Mouse (Mus musculus) urinary bladder, postnatal 36 days (tissue): ENCODE data around the gene Ece2.

Experiments used
- DNase-seq, 2 experiments: peaks; one replicate each; pipeline ENCODE4 v3.0.0; 2022; ENCODE audit warnings: low spot score in 2 of 2, mixed read lengths in 1 of 2

Gene Ece2

GRCm38 (mm10) chr16:20629731-20630634, at the start of gene Ece2:
TSS of gene Ece2 (plus strand) at chr16:20629828.
- DNase-seq = no peak

- DNase-seq = no peak
Observed at GRCm38 (mm10) chr16:20589366-20589938, 40.2 kb upstream of the Ece2 start, which contains the start of gene Vwa5b2. TSS of gene Vwa5b2 (plus strand) at chr16:20589471.

GRCm38 (mm10) chr16:20589939-20590679, 39.5 kb upstream of the Ece2 start:
- DNase-seq = no peak

GRCm38 (mm10) chr16:20590680-20591038, 39.0 kb upstream of the Ece2 start:
- DNase-seq = no peak

- DNase-seq = no peak
Observed at GRCm38 (mm10) chr16:20591076-20591705, 38.4 kb upstream of the Ece2 start.

- DNase-seq = no peak
Observed at GRCm38 (mm10) chr16:20595060-20595673, 34.5 kb upstream of the Ece2 start.

- no peak for DNase-seq
Observed at GRCm38 (mm10) chr16:20595737-20596136, 33.9 kb upstream of the Ece2 start.

GRCm38 (mm10) chr16:20596687-20597441, 32.8 kb upstream of the Ece2 start:
- DNase-seq = no peak

- no peak for DNase-seq
Observed at GRCm38 (mm10) chr16:20600511-20600910, 29.1 kb upstream of the Ece2 start.

- no peak for DNase-seq
Observed at GRCm38 (mm10) chr16:20604705-20605104, 24.9 kb upstream of the Ece2 start.

GRCm38 (mm10) chr16:20610501-20611356, 18.9 kb upstream of the Ece2 start:
- peak; percentile 72 to 73 for DNase-seq

- DNase-seq = peak; percentile 77 to 87
Observed at GRCm38 (mm10) chr16:20611357-20612227, 18.0 kb upstream of the Ece2 start, which contains the start of the genes Eef1akmt4, Gm49333 and Alg3. TSS of gene Eef1akmt4 (plus strand) at chr16:20611593. TSS of gene Gm49333 (plus strand) at chr16:20611610. TSS of gene Alg3 (minus strand) at chr16:20611735.

- DNase-seq = no peak
Observed at GRCm38 (mm10) chr16:20619541-20620398, 9.9 kb upstream of the Ece2 start.

GRCm38 (mm10) chr16:20620399-20620735, 9.3 kb upstream of the Ece2 start:
- DNase-seq = no peak

- DNase-seq = no peak
Observed at GRCm38 (mm10) chr16:20620751-20621190, 8.9 kb upstream of the Ece2 start.

GRCm38 (mm10) chr16:20621191-20621990, 8.2 kb upstream of the Ece2 start, which contains the start of gene Camk2n2:
TSS of gene Camk2n2 (minus strand) at chr16:20621287.
- peak in 1 of 2 experiments; percentile 57 for DNase-seq
